Mouse (Mus musculus): ENCODE results near the gene Tbc1d24. TPM values are rescaled to one million over a fixed set of nuclear protein-coding genes. Genes with fewer than 3 reads are reported as not detected.

Tbc1d24 gene
- polyA plus RNA-seq, 1 experiment: 14.4 TPM

- Histone ChIP-seq H3K36me3 (ENCODE audit: control insufficient read depth, insufficient read depth, low read length, poor library complexity, severe bottlenecking) (peaks cover 90% of the 10 kb centered on the region), H3K27me3 (ENCODE audit: control insufficient read depth, insufficient read depth, low read length, poor library complexity, severe bottlenecking) (no peaks in the 10 kb centered on the region), H3K4me3 (ENCODE audit: low read depth, low read length) (no peak overlapping the region), H3K27ac (ENCODE audit: insufficient read depth, low read length) (no peak overlapping the region), H3K9ac (ENCODE audit: low read depth, poor library complexity, severe bottlenecking) (no peak overlapping the region), H3K4me1 (ENCODE audit: control insufficient read depth, insufficient read depth, low read length) (no peaks in the 10 kb centered on the region), H3K9me3 (replicated peaks; ENCODE audit: control insufficient read depth, insufficient read depth, low read length, poor library complexity, severe bottlenecking) (peaks cover 3% of the 10 kb centered on the region; the same call in 1 of the 2 replicates)
- peak; percentile 54 for TF ChIP-seq CTCF (IDR thresholded peaks at IDR 0.05; ENCODE audit: low read depth, low read length)
- no peak for TF ChIP-seq EP300 (IDR thresholded peaks at IDR 0.05; ENCODE audit: insufficient read depth, low read depth, low read length)
- TF ChIP-seq POLR2A (IDR thresholded peaks at IDR 0.05; ENCODE audit: insufficient read depth, low read length): no peak
These were observed 38.1 kb upstream of the Tbc1d24 start for GRCm38 (mm10) chr17:24243311-24243969.

GRCm38 (mm10) chr17:24236921-24237320, 31.6 kb upstream of the Tbc1d24 start:
- no peaks in the 10 kb centered on the region for H3K4me1 ChIP-seq (ENCODE audit: control insufficient read depth, insufficient read depth, low read length)
- TF ChIP-seq EP300 (IDR thresholded peaks at IDR 0.05; ENCODE audit: insufficient read depth, low read depth, low read length) (no peak), POLR2A (IDR thresholded peaks at IDR 0.05; ENCODE audit: insufficient read depth, low read length) (no peak), CTCF (IDR thresholded peaks at IDR 0.05; ENCODE audit: low read depth, low read length) (no peak)
- no peaks in the 10 kb centered on the region for H3K9me3 ChIP-seq (replicated peaks; ENCODE audit: control insufficient read depth, insufficient read depth, low read length, poor library complexity, severe bottlenecking)
- peaks cover 92% of the 10 kb centered on the region for H3K36me3 ChIP-seq (ENCODE audit: control insufficient read depth, insufficient read depth, low read length, poor library complexity, severe bottlenecking)
- no peaks in the 10 kb centered on the region for H3K27me3 ChIP-seq (ENCODE audit: control insufficient read depth, insufficient read depth, low read length, poor library complexity, severe bottlenecking)
- no peak overlapping the region for H3K9ac ChIP-seq (ENCODE audit: low read depth, poor library complexity, severe bottlenecking)
- no peak overlapping the region for H3K27ac ChIP-seq (ENCODE audit: insufficient read depth, low read length)
- no peak overlapping the region for H3K4me3 ChIP-seq (ENCODE audit: low read depth, low read length)

- no peak overlapping the region for H3K27ac ChIP-seq (ENCODE audit: insufficient read depth, low read length)
- peaks cover 92% of the 10 kb centered on the region for H3K36me3 ChIP-seq (ENCODE audit: control insufficient read depth, insufficient read depth, low read length, poor library complexity, severe bottlenecking)
- TF ChIP-seq EP300 (IDR thresholded peaks at IDR 0.05; ENCODE audit: insufficient read depth, low read depth, low read length) (no peak), POLR2A (IDR thresholded peaks at IDR 0.05; ENCODE audit: insufficient read depth, low read length) (no peak), CTCF (IDR thresholded peaks at IDR 0.05; ENCODE audit: low read depth, low read length) (no peak)
- no peak overlapping the region for H3K9ac ChIP-seq (ENCODE audit: low read depth, poor library complexity, severe bottlenecking)
- H3K4me3 ChIP-seq (ENCODE audit: low read depth, low read length): no peak overlapping the region
- no peaks in the 10 kb centered on the region for H3K4me1 ChIP-seq (ENCODE audit: control insufficient read depth, insufficient read depth, low read length)
- H3K9me3 ChIP-seq (replicated peaks; ENCODE audit: control insufficient read depth, insufficient read depth, low read length, poor library complexity, severe bottlenecking): no peaks in the 10 kb centered on the region
- H3K27me3 ChIP-seq (ENCODE audit: control insufficient read depth, insufficient read depth, low read length, poor library complexity, severe bottlenecking): no peaks in the 10 kb centered on the region
These were observed 31.1 kb upstream of the Tbc1d24 start for GRCm38 (mm10) chr17:24236479-24236878.

- TF ChIP-seq EP300 (IDR thresholded peaks at IDR 0.05; ENCODE audit: insufficient read depth, low read depth, low read length) (no peak), CTCF (IDR thresholded peaks at IDR 0.05; ENCODE audit: low read depth, low read length) (no peak), POLR2A (IDR thresholded peaks at IDR 0.05; ENCODE audit: insufficient read depth, low read length) (no peak)
- Histone ChIP-seq H3K9me3 (replicated peaks; ENCODE audit: control insufficient read depth, insufficient read depth, low read length, poor library complexity, severe bottlenecking) (no peaks in the 10 kb centered on the region), H3K27ac (ENCODE audit: insufficient read depth, low read length) (no peak overlapping the region), H3K4me1 (ENCODE audit: control insufficient read depth, insufficient read depth, low read length) (no peaks in the 10 kb centered on the region), H3K9ac (ENCODE audit: low read depth, poor library complexity, severe bottlenecking) (no peak overlapping the region), H3K4me3 (ENCODE audit: low read depth, low read length) (no peak overlapping the region), H3K36me3 (ENCODE audit: control insufficient read depth, insufficient read depth, low read length, poor library complexity, severe bottlenecking) (peaks cover 80% of the 10 kb centered on the region), H3K27me3 (ENCODE audit: control insufficient read depth, insufficient read depth, low read length, poor library complexity, severe bottlenecking) (no peaks in the 10 kb centered on the region)
These were observed 22.6 kb upstream of the Tbc1d24 start for GRCm38 (mm10) chr17:24227941-24228340.

- Histone ChIP-seq H3K27me3 (ENCODE audit: control insufficient read depth, insufficient read depth, low read length, poor library complexity, severe bottlenecking) (no peaks in the 10 kb centered on the region), H3K36me3 (ENCODE audit: control insufficient read depth, insufficient read depth, low read length, poor library complexity, severe bottlenecking) (peaks cover 73% of the 10 kb centered on the region), H3K4me1 (ENCODE audit: control insufficient read depth, insufficient read depth, low read length) (no peaks in the 10 kb centered on the region), H3K4me3 (ENCODE audit: low read depth, low read length) (no peak overlapping the region), H3K9me3 (replicated peaks; ENCODE audit: control insufficient read depth, insufficient read depth, low read length, poor library complexity, severe bottlenecking) (no peaks in the 10 kb centered on the region), H3K27ac (ENCODE audit: insufficient read depth, low read length) (no peak overlapping the region), H3K9ac (ENCODE audit: low read depth, poor library complexity, severe bottlenecking) (no peak overlapping the region)
- TF ChIP-seq POLR2A (IDR thresholded peaks at IDR 0.05; ENCODE audit: insufficient read depth, low read length) (no peak), CTCF (IDR thresholded peaks at IDR 0.05; ENCODE audit: low read depth, low read length) (no peak)
These were observed 21.4 kb upstream of the Tbc1d24 start for GRCm38 (mm10) chr17:24226721-24227120.

GRCm38 (mm10) chr17:24225851-24226250, 20.5 kb upstream of the Tbc1d24 start:
- H3K4me1 ChIP-seq (ENCODE audit: control insufficient read depth, insufficient read depth, low read length): peaks cover 2% of the 10 kb centered on the region
- TF ChIP-seq EP300 (IDR thresholded peaks at IDR 0.05; ENCODE audit: insufficient read depth, low read depth, low read length) (no peak), POLR2A (IDR thresholded peaks at IDR 0.05; ENCODE audit: insufficient read depth, low read length) (no peak), CTCF (IDR thresholded peaks at IDR 0.05; ENCODE audit: low read depth, low read length) (no peak)
- no peaks in the 10 kb centered on the region for H3K9me3 ChIP-seq (replicated peaks; ENCODE audit: control insufficient read depth, insufficient read depth, low read length, poor library complexity, severe bottlenecking)
- peaks cover 64% of the 10 kb centered on the region for H3K36me3 ChIP-seq (ENCODE audit: control insufficient read depth, insufficient read depth, low read length, poor library complexity, severe bottlenecking)
- H3K27me3 ChIP-seq (ENCODE audit: control insufficient read depth, insufficient read depth, low read length, poor library complexity, severe bottlenecking): no peaks in the 10 kb centered on the region
- H3K27ac ChIP-seq (ENCODE audit: insufficient read depth, low read length): no peak overlapping the region
- no peak overlapping the region for H3K4me3 ChIP-seq (ENCODE audit: low read depth, low read length)
- no peak overlapping the region for H3K9ac ChIP-seq (ENCODE audit: low read depth, poor library complexity, severe bottlenecking)
